Mouse (Mus musculus) splenic B cell, adult 2 months (primary cell): ENCODE measurements around the gene Tnrc6c.

Experiments used
- DNase-seq: peaks from one replicate; pipeline ENCODE4 v3.0.0-alpha.2; 2011; ENCODE audit warnings: low read depth, low spot score
- H3K27me3 ChIP-seq: 2 replicates; pipeline ENCODE4 v1.6.1; 2012; ENCODE audit warnings: mild to moderate bottlenecking, low read length, moderate library complexity, mixed read lengths; ENCODE audit not compliant: control insufficient read depth, poor library complexity, insufficient read depth, severe bottlenecking
- H3K36me3 ChIP-seq: 2 replicates; pipeline ENCODE4 v1.6.1; 2012; ENCODE audit warnings: mild to moderate bottlenecking, low read length, moderate library complexity, mixed read lengths; ENCODE audit not compliant: control insufficient read depth, poor library complexity, insufficient read depth, severe bottlenecking

The Tnrc6c gene

GRCm38 (mm10) chr11:117627060-117627562 lies 27.0 kb upstream of the Tnrc6c start:
- no peaks in the 10 kb centered on the region for H3K27me3 ChIP-seq
- H3K36me3 ChIP-seq: no peaks in the 10 kb centered on the region
- DNase-seq: no peak

- no peak for DNase-seq
- Histone ChIP-seq H3K27me3 (no peaks in the 10 kb centered on the region), H3K36me3 (no peaks in the 10 kb centered on the region)
These were observed 26.3 kb upstream of the Tnrc6c start for GRCm38 (mm10) chr11:117627746-117628311.

- DNase-seq: no peak
These were observed 25.7 kb upstream of the Tnrc6c start for GRCm38 (mm10) chr11:117628312-117628779.

GRCm38 (mm10) chr11:117629865-117630264 lies 24.2 kb upstream of the Tnrc6c start:
- no peak for DNase-seq

More at GRCm38 (mm10) chr11:117628312-117628779, 25.7 kb upstream of the Tnrc6c start:
- no peaks in the 10 kb centered on the region for H3K27me3 ChIP-seq
- H3K36me3 ChIP-seq: no peaks in the 10 kb centered on the region

GRCm38 (mm10) chr11:117630868-117631565 lies 23.1 kb upstream of the Tnrc6c start:
- H3K27me3 ChIP-seq: no peaks in the 10 kb centered on the region
- no peaks in the 10 kb centered on the region for H3K36me3 ChIP-seq
- DNase-seq: no peak

More at GRCm38 (mm10) chr11:117629865-117630264, 24.2 kb upstream of the Tnrc6c start:
- no peaks in the 10 kb centered on the region for H3K27me3 ChIP-seq
- H3K36me3 ChIP-seq: no peaks in the 10 kb centered on the region

- H3K36me3 ChIP-seq: no peaks in the 10 kb centered on the region
- H3K27me3 ChIP-seq: no peaks in the 10 kb centered on the region
- DNase-seq: no peak
These were observed 20.8 kb upstream of the Tnrc6c start for GRCm38 (mm10) chr11:117633310-117633709.

GRCm38 (mm10) chr11:117638386-117638785 lies 15.7 kb upstream of the Tnrc6c start:
- DNase-seq: no peak
- Histone ChIP-seq H3K36me3 (no peaks in the 10 kb centered on the region), H3K27me3 (no peaks in the 10 kb centered on the region)

GRCm38 (mm10) chr11:117638809-117639208 lies 15.3 kb upstream of the Tnrc6c start:
- no peak for DNase-seq
- no peaks in the 10 kb centered on the region for H3K36me3 ChIP-seq
- no peaks in the 10 kb centered on the region for H3K27me3 ChIP-seq

GRCm38 (mm10) chr11:117639331-117639970 lies 14.6 kb upstream of the Tnrc6c start:
- peak; percentile 13 for DNase-seq
- Histone ChIP-seq H3K27me3 (no peaks in the 10 kb centered on the region), H3K36me3 (no peaks in the 10 kb centered on the region)

GRCm38 (mm10) chr11:117642181-117642580 lies 11.9 kb upstream of the Tnrc6c start:
- Histone ChIP-seq H3K36me3 (no peaks in the 10 kb centered on the region), H3K27me3 (no peaks in the 10 kb centered on the region)
- DNase-seq: no peak

- H3K27me3 ChIP-seq: no peaks in the 10 kb centered on the region
- no peak for DNase-seq
- H3K36me3 ChIP-seq: no peaks in the 10 kb centered on the region
These were observed 10.8 kb upstream of the Tnrc6c start for GRCm38 (mm10) chr11:117643240-117643639.

- Histone ChIP-seq H3K27me3 (no peaks in the 10 kb centered on the region), H3K36me3 (no peaks in the 10 kb centered on the region)
- DNase-seq: no peak
These were observed 7.3 kb upstream of the Tnrc6c start for GRCm38 (mm10) chr11:117646786-117647185.

- Histone ChIP-seq H3K36me3 (no peaks in the 10 kb centered on the region), H3K27me3 (no peaks in the 10 kb centered on the region)
- no peak for DNase-seq
These were observed 6.1 kb upstream of the Tnrc6c start for GRCm38 (mm10) chr11:117648005-117648404.

- no peak for DNase-seq
- Histone ChIP-seq H3K27me3 (no peaks in the 10 kb centered on the region), H3K36me3 (no peaks in the 10 kb centered on the region)
These were observed 3.1 kb upstream of the Tnrc6c start for GRCm38 (mm10) chr11:117650721-117651644.
